In genomic region chr1:133133425-133133824, GRCm38 (mm10) we compare ENCODE assay signal across 8 mouse cellular contexts. TPM values are rescaled to one million over a fixed set of nuclear protein-coding genes. Genes with fewer than 3 reads are reported as not detected.
DNase-seq lines count a peak whose midpoint lies in the region; ATAC-seq and TF ChIP-seq lines count a peak whose summit lies in the region.

No protein-coding gene starts in this region.

- peak overlapping the region; percentile 97 for H3K9ac ChIP-seq in heart, embryonic 13.5 days
- H3K9ac ChIP-seq in liver, embryonic 13.5 days: peak overlapping the region; percentile 99

- no peaks in the 10 kb centered on the region for H3K9me3 ChIP-seq in heart, embryonic 13.5 days
- no peaks in the 10 kb centered on the region for H3K9me3 ChIP-seq in liver, embryonic 13.5 days (replicated peaks)

- WGBS in bone marrow, adult 2 months: 1% methylated on average over 2 of the region's 2 CpGs
- WGBS in heart, embryonic 13.5 days: 8% methylated on average over 2 of the region's 2 CpGs
- 2% methylated on average over 2 of the region's 2 CpGs for WGBS in liver, embryonic 13.5 days (ENCODE audit: insufficient replicate concordance)

- no peak for TF ChIP-seq CTCF in bone marrow, adult 2 months (IDR thresholded peaks at IDR 0.05; ENCODE audit: control insufficient read depth, insufficient read depth, low read length)

- peak overlapping the region; percentile 97 for H3K27ac ChIP-seq in bone marrow, adult 2 months (ENCODE audit: control insufficient read depth, insufficient read depth, low read depth, low read length, poor library complexity)
- H3K27ac ChIP-seq in heart, embryonic 13.5 days (replicated peaks): peak overlapping the region; percentile 97; the same call in 1 of the 2 replicates
- H3K27ac ChIP-seq in liver, embryonic 13.5 days: peak overlapping the region; percentile 98

- TF ChIP-seq POLR2A in bone marrow, adult 2 months (IDR thresholded peaks at IDR 0.05; ENCODE audit: borderline replicate concordance, control insufficient read depth, low read depth, low read length): no peak

- peak overlapping the region; percentile 88 for H3K4me3 ChIP-seq in bone marrow, adult 2 months (replicated peaks; ENCODE audit: control insufficient read depth, low read depth, low read length)
- H3K4me3 ChIP-seq in heart, embryonic 13.5 days: peak overlapping the region; percentile 96
- peak overlapping the region; percentile 99 for H3K4me3 ChIP-seq in liver, embryonic 13.5 days (replicated peaks)

- H3K4me1 ChIP-seq in bone marrow, adult 2 months (ENCODE audit: control insufficient read depth, insufficient read depth, low read length): no peaks in the 10 kb centered on the region
- H3K4me1 ChIP-seq in heart, embryonic 13.5 days: peaks cover 47% of the 10 kb centered on the region
- peaks cover 57% of the 10 kb centered on the region for H3K4me1 ChIP-seq in liver, embryonic 13.5 days (replicated peaks)

- peak overlapping the region; percentile 95 for H3K4me2 ChIP-seq in heart, embryonic 13.5 days
- H3K4me2 ChIP-seq in liver, embryonic 13.5 days: peak overlapping the region; percentile 92

- no peaks in the 10 kb centered on the region for H3K27me3 ChIP-seq in heart, embryonic 13.5 days (replicated peaks)
- no peaks in the 10 kb centered on the region for H3K27me3 ChIP-seq in liver, embryonic 13.5 days
- no peaks in the 10 kb centered on the region for H3K27me3 ChIP-seq in splenic B cell, adult 2 months (ENCODE audit: control insufficient read depth, insufficient read depth, low read length, poor library complexity, severe bottlenecking)

- DNase-seq in heart, adult 11 months: peak; percentile 91
- DNase-seq in heart, postnatal 4 days: no peak
- DNase-seq in liver, embryonic 13.5 days: peak; percentile 54
- DNase-seq in splenic B cell, adult 2 months (ENCODE audit: low read depth, low spot score): peak; percentile 45
- DNase-seq in thymus, postnatal 0 days (ENCODE audit: low spot score): no peak
- no peak for DNase-seq in left cerebral cortex, postnatal 14 days (ENCODE audit: low spot score in 2 of 2)

- peaks cover 43% of the 10 kb centered on the region for H3K36me3 ChIP-seq in heart, embryonic 13.5 days
- H3K36me3 ChIP-seq in liver, embryonic 13.5 days: peaks cover 60% of the 10 kb centered on the region
- peaks cover 21% of the 10 kb centered on the region; the same call in 1 of the 2 replicates for H3K36me3 ChIP-seq in splenic B cell, adult 2 months (ENCODE audit: control insufficient read depth, insufficient read depth, low read length, poor library complexity, severe bottlenecking)

- ATAC-seq in heart, embryonic 13.5 days (ENCODE audit: extremely low read depth, insufficient number of reproducible peaks, low FRiP score, low TSS enrichment): no peak
- peak; percentile 7 for ATAC-seq in liver, embryonic 13.5 days (ENCODE audit: low read depth)

- intact Hi-C loops in left cerebral cortex, postnatal 14 days (cut with DNase I): loop anchor here (5.0 to 10.0 kb wide), 2 partner anchors 86 to 481 kb away; partner anchors contain the start of genes Pik3c2b and Snrpe

RNA-seq across cellular contexts. Expression of gene Ppp1r15b, which starts 2.5 kb away (rescaled TPM):
- 10 to 100 TPM; 41.6 to 44.4 TPM for total RNA-seq in heart, postnatal 4 days (2021)
- polyA plus RNA-seq in bone marrow, adult 2 months (2011; ENCODE audit: insufficient read depth, insufficient read length, low replicate concordance, missing spikeins): 51.2 and 59.4 TPM in 2 replicates
- polyA plus RNA-seq in heart, embryonic 13.5 days (2015; fragmentation: Nextera tagmentation; extraction: Ambion mirVana): 24.2 and 24.8 TPM in 2 replicates
- polyA plus RNA-seq in liver, embryonic 13.5 days (2015; fragmentation: Nextera tagmentation; extraction: Ambion mirVana): 35.8 and 49.1 TPM in 2 replicates
- polyA plus RNA-seq in thymus, postnatal 0 days (2015; fragmentation: Nextera tagmentation; extraction: Ambion mirVana): 32.4 and 34.2 TPM in 2 replicates
- 10 to 100 TPM; 45.5 to 46.8 TPM for total RNA-seq in left cerebral cortex, postnatal 14 days (2021)

RNA-seq across cellular contexts. Expression of gene Plekha6, which starts 30.6 kb away (rescaled TPM):
- total RNA-seq in heart, postnatal 4 days (2021): 10 to 100 TPM; 42.1 to 45.9 TPM
- polyA plus RNA-seq in bone marrow, adult 2 months (2011; ENCODE audit: insufficient read depth, insufficient read length, low replicate concordance, missing spikeins): 0.84 and 2.1 TPM in 2 replicates
- polyA plus RNA-seq in heart, embryonic 13.5 days (2015; fragmentation: Nextera tagmentation; extraction: Ambion mirVana): 10.6 and 10.7 TPM in 2 replicates
- 1.9 TPM in 2 replicates for polyA plus RNA-seq in liver, embryonic 13.5 days (2015; fragmentation: Nextera tagmentation; extraction: Ambion mirVana)
- polyA plus RNA-seq in thymus, postnatal 0 days (2015; fragmentation: Nextera tagmentation; extraction: Ambion mirVana): 0.28 and 0.44 TPM in 2 replicates
- total RNA-seq in left cerebral cortex, postnatal 14 days (2021): 10 to 100 TPM; 60.7 to 70.5 TPM

Comparison
In these comparisons a context has a peak if more than half of its experiments do, and no peak if none do; other contexts are left out.
1. DNase-seq: peak in heart, adult 11 months (single experiment), liver, embryonic 13.5 days (single experiment) and splenic B cell, adult 2 months (single experiment); none in heart, postnatal 4 days (single experiment), thymus, postnatal 0 days (single experiment) and left cerebral cortex, postnatal 14 days (0 of 2).
2. Peak in every context shown above with its lines, with median percentiles within 50 percentile points of each other: H3K27ac ChIP-seq and H3K4me3 ChIP-seq.